ENCODE assay signal across 8 mouse cellular contexts in genomic region chr11:69418481-69419442, GRCm38 (mm10). TPM values are rescaled to one million over a fixed set of nuclear protein-coding genes. Genes with fewer than 3 reads are reported as not detected.
A peak's percentile ranks its signal among the peaks of the same experiment; 100 is the strongest.
DNase-seq lines count a peak whose midpoint lies in the region; ATAC-seq and TF ChIP-seq lines count a peak whose summit lies in the region.

No protein-coding gene starts in this region.

- peak overlapping the region; percentile 79 for H3K9ac ChIP-seq in MEL (ENCODE audit: control insufficient read depth, low read depth, low read length, poor library complexity, severe bottlenecking)
- peak overlapping the region; percentile 65 for H3K9ac ChIP-seq in forebrain, postnatal 0 days
- peak overlapping the region; percentile 68 for H3K9ac ChIP-seq in lung, embryonic 14.5 days

- H3K4me2 ChIP-seq in forebrain, postnatal 0 days (ENCODE audit: low read depth) = peak overlapping the region; percentile 98
- peak overlapping the region; percentile 97 for H3K4me2 ChIP-seq in lung, embryonic 14.5 days

- TF ChIP-seq POLR2A in MEL (IDR thresholded peaks at IDR 0.05; ENCODE audit: control insufficient read depth in 1 of 2, insufficient read depth in 1 of 2, low read depth in 1 of 2, low read length in 2 of 2, poor library complexity in 1 of 2) = peak; percentile 0 to 21; a peak in 2 of 4 replicates

- ATAC-seq in forebrain, postnatal 0 days = peak; percentile 90
- peak; percentile 91 for ATAC-seq in lung, embryonic 14.5 days (ENCODE audit: insufficient read depth)
- ATAC-seq in neutrophil, adult 5-6 weeks (ENCODE audit: extremely low read depth, insufficient number of reproducible peaks, low FRiP score, poor library complexity, severe bottlenecking) = peak; percentile 64

- peaks cover 7 to 34% of the 10 kb centered on the region in 2 experiments for H3K4me1 ChIP-seq in MEL (ENCODE audit: control insufficient read depth in 1 of 2, insufficient read depth in 2 of 2, low read length in 2 of 2)
- peaks cover 27% of the 10 kb centered on the region for H3K4me1 ChIP-seq in forebrain, postnatal 0 days (ENCODE audit: insufficient read depth)
- peaks cover 12% of the 10 kb centered on the region; the same call in 1 of the 2 replicates for H3K4me1 ChIP-seq in lung, embryonic 14.5 days (ENCODE audit: insufficient read depth)

- peak in 1 of 2 experiments; percentile 56; a peak in 2 of 4 replicates for TF ChIP-seq EP300 in MEL (IDR thresholded peaks at IDR 0.05; ENCODE audit: low read depth in 1 of 2, low read length in 2 of 2)

- H3K27me3 ChIP-seq in MEL (ENCODE audit: control insufficient read depth in 1 of 2, insufficient read depth in 2 of 2, low read length in 2 of 2) = peaks cover 0 to 1% of the 10 kb centered on the region in 2 experiments; a peak in 1 of 4 replicates
- peaks cover 19% of the 10 kb centered on the region for H3K27me3 ChIP-seq in forebrain, postnatal 0 days (ENCODE audit: insufficient read depth, low read length)
- peaks cover 19% of the 10 kb centered on the region for H3K27me3 ChIP-seq in lung, embryonic 14.5 days (ENCODE audit: insufficient read depth, low read length)

- no peaks in the 10 kb centered on the region for H3K9me3 ChIP-seq in MEL (replicated peaks; ENCODE audit: insufficient read depth, low read length)
- H3K9me3 ChIP-seq in forebrain, postnatal 0 days (ENCODE audit: low read length) = no peaks in the 10 kb centered on the region
- H3K9me3 ChIP-seq in lung, embryonic 14.5 days (ENCODE audit: low read depth, low read length) = no peaks in the 10 kb centered on the region

- DNase-seq in MEL (ENCODE audit: low read depth, low spot score) = peak; percentile 99
- DNase-seq in cerebellum, adult 8-10 months = peak; percentile 87
- DNase-seq in forebrain, postnatal 0 days = peak; percentile 97
- DNase-seq in heart, postnatal 4 days = peak; percentile 92
- DNase-seq in layer of hippocampus, adult 2 months (ENCODE audit: low spot score in 2 of 2) = peak; percentile 83 to 95
- DNase-seq in lung, embryonic 14.5 days = peak; percentile 96
- DNase-seq in thymus, adult 18-20 months = peak; percentile 85 to 91

- no peak for TF ChIP-seq RAD21 in MEL (IDR thresholded peaks at IDR 0.05; ENCODE audit: low read depth, low read length)

- peaks cover 20% of the 10 kb centered on the region for H3K79me2 ChIP-seq in MEL (ENCODE audit: control insufficient read depth, insufficient read depth, low read length, poor library complexity)

- H3K36me3 ChIP-seq in MEL (ENCODE audit: control insufficient read depth in 1 of 2, insufficient read depth in 2 of 2, low read length in 2 of 2) = peaks cover 0 to 14% of the 10 kb centered on the region in 2 experiments; a peak in 2 of 4 replicates
- H3K36me3 ChIP-seq in forebrain, postnatal 0 days (ENCODE audit: insufficient read depth) = no peaks in the 10 kb centered on the region
- no peaks in the 10 kb centered on the region for H3K36me3 ChIP-seq in lung, embryonic 14.5 days (ENCODE audit: insufficient read depth)

- peak overlapping the region; percentile 92 for H3K27ac ChIP-seq in MEL (ENCODE audit: control insufficient read depth, low read depth, low read length)
- H3K27ac ChIP-seq in forebrain, postnatal 0 days (ENCODE audit: low read depth, low read length) = peak overlapping the region; percentile 99
- peak overlapping the region; percentile 99 for H3K27ac ChIP-seq in layer of hippocampus, adult 2 months
- H3K27ac ChIP-seq in lung, embryonic 14.5 days (ENCODE audit: low read depth) = peak overlapping the region; percentile 99

- H3K4me3 ChIP-seq in MEL (ENCODE audit: control insufficient read depth in 1 of 2, insufficient read depth in 1 of 2, low read depth in 2 of 2, low read length in 2 of 2) = peak overlapping the region; percentile 61 to 72
- peak overlapping the region; percentile 71 for H3K4me3 ChIP-seq in forebrain, postnatal 0 days (ENCODE audit: low read depth, low read length)
- H3K4me3 ChIP-seq in layer of hippocampus, adult 2 months = peak overlapping the region; percentile 60
- peak overlapping the region; percentile 71 for H3K4me3 ChIP-seq in lung, embryonic 14.5 days (ENCODE audit: low read depth, low read length)

- WGBS in forebrain, postnatal 0 days = 2% methylated on average over 45 of the region's 45 CpGs
- WGBS in lung, embryonic 14.5 days = under 1% methylated on average over 45 of the region's 45 CpGs

- TF ChIP-seq CTCF in MEL (IDR thresholded peaks at IDR 0.05 in 2 of 3, conservative IDR thresholded peaks at IDR 0.05 in 1 of 3; ENCODE audit: control insufficient read depth in 1 of 3, insufficient read depth in 1 of 3, low read depth in 2 of 3, low read length in 3 of 3, poor library complexity in 1 of 3, severe bottlenecking in 1 of 3) = 0 out of 6 replicates have a peak, but pooled peaks of 1 of the 3 experiments have one; percentile 9
- no peak; the same call in 1 of the 2 replicates for TF ChIP-seq CTCF in forebrain, postnatal 0 days (IDR thresholded peaks at IDR 0.05; ENCODE audit: low read depth)
- TF ChIP-seq CTCF in layer of hippocampus, adult 2 months (conservative IDR thresholded peaks at IDR 0.05) = no peak; the same call in 1 of the 2 replicates
- TF ChIP-seq CTCF in lung, embryonic 14.5 days (IDR thresholded peaks at IDR 0.05; ENCODE audit: low read depth) = no peak

TF ChIP-seq in MEL, 35 proteins besides CTCF, POLR2A, EP300 and RAD21 (continues in another document):
- TF ChIP-seq TCF12 (IDR thresholded peaks at IDR 0.05; ENCODE audit: low read depth, low read length) (peak; percentile 41; the same call in 1 of the 2 replicates), MEF2A (IDR thresholded peaks at IDR 0.05; ENCODE audit: extremely low read depth, insufficient replicate concordance, low read depth, low read length, poor library complexity, severe bottlenecking) (no peak; the same call in 1 of the 2 replicates), NRF1 (IDR thresholded peaks at IDR 0.05; ENCODE audit: insufficient read depth, low read depth, low read length, poor library complexity, severe bottlenecking) (peak; percentile 93), USF1 (IDR thresholded peaks at IDR 0.05; ENCODE audit: low read depth, low read length) (peak; percentile 70; the same call in 1 of the 2 replicates), USF2 (IDR thresholded peaks at IDR 0.05; ENCODE audit: borderline replicate concordance in 1 of 2, insufficient read depth in 1 of 2, low read depth in 1 of 2, low read length in 2 of 2) (no peak), CHD2 (IDR thresholded peaks at IDR 0.05; ENCODE audit: low read length) (peak; percentile 58; the same call in 1 of the 2 replicates)

RNA-seq across cellular contexts. Expression of gene Kdm6b, which starts 5.3 kb away (rescaled TPM):
- 5.8 and 7.2 TPM in 2 replicates for total RNA-seq in MEL (2012; rRNA removed)
- polyA plus RNA-seq in MEL (2012; ENCODE audit: insufficient read depth in 1 of 2, insufficient read length in 2 of 2, low read depth in 1 of 2, low replicate concordance in 2 of 2, missing spikeins in 1 of 2) = 10 to 100 TPM; 25.0 to 43.4 TPM
- 10.2 and 15.0 TPM in 2 replicates for total RNA-seq in forebrain, postnatal 0 days (2014; rRNA removed)
- 18.1 and 30.2 TPM in 2 replicates for polyA plus RNA-seq in forebrain, postnatal 0 days (2015; fragmentation: Nextera tagmentation; extraction: Ambion mirVana)
- 10 to 100 TPM; 48.3 to 49.7 TPM for total RNA-seq in heart, postnatal 4 days (2021)
- total RNA-seq in layer of hippocampus, adult 2 months (2021) = 10 to 100 TPM; 34.3 to 40.9 TPM
- polyA plus RNA-seq in lung, embryonic 14.5 days (2014; fragmentation: Nextera tagmentation; extraction: Ambion mirVana) = 22.9 and 24.4 TPM in 2 replicates
- total RNA-seq in neutrophil, adult 5-6 weeks (2017) = 18.4 and 23.8 TPM in 2 replicates

RNA-seq across cellular contexts. Expression of gene Tmem88, which starts 20.7 kb away (rescaled TPM):
- total RNA-seq in MEL (2012; rRNA removed) = 0.39 TPM in 2 replicates
- under 1 TPM in 1 of 2 experiments, not detected in 1; 0.45 TPM for polyA plus RNA-seq in MEL (2012; ENCODE audit: insufficient read depth in 1 of 2, insufficient read length in 2 of 2, low read depth in 1 of 2, low replicate concordance in 2 of 2, missing spikeins in 1 of 2)
- total RNA-seq in forebrain, postnatal 0 days (2014; rRNA removed) = 2.0 and 2.4 TPM in 2 replicates
- 6.8 and 7.7 TPM in 2 replicates for polyA plus RNA-seq in forebrain, postnatal 0 days (2015; fragmentation: Nextera tagmentation; extraction: Ambion mirVana)
- total RNA-seq in heart, postnatal 4 days (2021) = 10 to 100 TPM; 37.1 to 38.3 TPM
- total RNA-seq in layer of hippocampus, adult 2 months (2021) = 1 to 10 TPM; 2.6 to 5.0 TPM
- 37.5 and 39.1 TPM in 2 replicates for polyA plus RNA-seq in lung, embryonic 14.5 days (2014; fragmentation: Nextera tagmentation; extraction: Ambion mirVana)
- total RNA-seq in neutrophil, adult 5-6 weeks (2017) = 2.7 and 3.3 TPM in 2 replicates

RNA-seq across cellular contexts. Expression of gene Cyb5d1, which starts 23.3 kb away (rescaled TPM):
- total RNA-seq in MEL (2012; rRNA removed) = 26.8 and 39.6 TPM in 2 replicates
- polyA plus RNA-seq in MEL (2012; ENCODE audit: insufficient read depth in 1 of 2, insufficient read length in 2 of 2, low read depth in 1 of 2, low replicate concordance in 2 of 2, missing spikeins in 1 of 2) = 10 to 100 TPM in 1 of 2 experiments, not detected in 1; 21.3 TPM
- total RNA-seq in forebrain, postnatal 0 days (2014; rRNA removed) = 21.1 and 28.9 TPM in 2 replicates
- polyA plus RNA-seq in forebrain, postnatal 0 days (2015; fragmentation: Nextera tagmentation; extraction: Ambion mirVana) = 17.0 and 24.2 TPM in 2 replicates
- total RNA-seq in heart, postnatal 4 days (2021) = 10 to 100 TPM; 21.3 to 22.1 TPM
- 10 to 100 TPM; 43.6 to 45.0 TPM for total RNA-seq in layer of hippocampus, adult 2 months (2021)
- polyA plus RNA-seq in lung, embryonic 14.5 days (2014; fragmentation: Nextera tagmentation; extraction: Ambion mirVana) = 26.8 and 27.2 TPM in 2 replicates
- total RNA-seq in neutrophil, adult 5-6 weeks (2017) = 53.2 and 64.2 TPM in 2 replicates

RNA-seq across cellular contexts. Expression of gene Naa38, which starts 23.5 kb away (rescaled TPM):
- 190 and 191 TPM in 2 replicates for total RNA-seq in MEL (2012; rRNA removed)
- polyA plus RNA-seq in MEL (2012; ENCODE audit: insufficient read depth in 1 of 2, insufficient read length in 2 of 2, low read depth in 1 of 2, low replicate concordance in 2 of 2, missing spikeins in 1 of 2) = 100 to 1,000 TPM in 1 of 2 experiments, not detected in 1; 173 TPM
- total RNA-seq in forebrain, postnatal 0 days (2014; rRNA removed) = 47.7 and 59.2 TPM in 2 replicates
- polyA plus RNA-seq in forebrain, postnatal 0 days (2015; fragmentation: Nextera tagmentation; extraction: Ambion mirVana) = 125 and 141 TPM in 2 replicates
- 100 to 1,000 TPM in 1 of 2 experiments, 10 to 100 TPM in 1; 92.3 to 101 TPM for total RNA-seq in heart, postnatal 4 days (2021)
- total RNA-seq in layer of hippocampus, adult 2 months (2021) = 100 to 1,000 TPM; 109 to 127 TPM
- 169 and 173 TPM in 2 replicates for polyA plus RNA-seq in lung, embryonic 14.5 days (2014; fragmentation: Nextera tagmentation; extraction: Ambion mirVana)
- total RNA-seq in neutrophil, adult 5-6 weeks (2017) = 34.1 and 39.9 TPM in 2 replicates

RNA-seq across cellular contexts. Expression of gene Chd3, which starts 49.6 kb away (rescaled TPM):
- 37.3 and 65.8 TPM in 2 replicates for total RNA-seq in MEL (2012; rRNA removed)
- polyA plus RNA-seq in MEL (2012; ENCODE audit: insufficient read depth in 1 of 2, insufficient read length in 2 of 2, low read depth in 1 of 2, low replicate concordance in 2 of 2, missing spikeins in 1 of 2) = 10 to 100 TPM in 1 of 2 experiments, not detected in 1; 84.9 TPM
- 356 and 381 TPM in 2 replicates for total RNA-seq in forebrain, postnatal 0 days (2014; rRNA removed)
- polyA plus RNA-seq in forebrain, postnatal 0 days (2015; fragmentation: Nextera tagmentation; extraction: Ambion mirVana) = 55.3 and 74.7 TPM in 2 replicates
- 10 to 100 TPM; 75.3 to 76.7 TPM for total RNA-seq in heart, postnatal 4 days (2021)
- total RNA-seq in layer of hippocampus, adult 2 months (2021) = 100 to 1,000 TPM; 541 to 561 TPM
- 57.3 and 59.9 TPM in 2 replicates for polyA plus RNA-seq in lung, embryonic 14.5 days (2014; fragmentation: Nextera tagmentation; extraction: Ambion mirVana)
- 152 and 159 TPM in 2 replicates for total RNA-seq in neutrophil, adult 5-6 weeks (2017)

Comparison
In these comparisons a context has a peak if more than half of its experiments do, and no peak if none do; other contexts are left out.
1. Peak in every context shown above with its lines: DNase-seq, ATAC-seq, H3K4me3 ChIP-seq and H3K27ac ChIP-seq.